Mouse (Mus musculus) layer of hippocampus, adult 2 months (tissue): ENCODE measurements around the gene Opn4. TPM values are rescaled to one million over a fixed set of nuclear protein-coding genes. Genes with fewer than 3 reads are reported as not detected.

Experiments
- DNase-seq, 2 experiments: peaks; one replicate each; pipeline ENCODE4 v3.0.0; 2022; ENCODE audit warnings: low spot score in 2 of 2
- H3K27ac ChIP-seq: fragments of 200-600 bp; 2 replicates; pipeline ENCODE4 v1.8.1; 2022
- H3K4me3 ChIP-seq: fragments of 200-600 bp; 2 replicates; pipeline ENCODE4 v1.8.1; 2022; ENCODE audit warnings: mild to moderate bottlenecking
- CTCF ChIP-seq: fragments of 200-600 bp; conservative IDR thresholded peaks from 2 replicates; pipeline ENCODE4 v1.8.1; 2022; ENCODE audit warnings: antibody characterized with exemption, mild to moderate bottlenecking, moderate library complexity
- total RNA-seq, 2 experiments: library from RNA; stranded (reverse); gene quantifications; 2 replicates each; pipeline ENCODE4 v1.2.3; 2021

Gene Opn4
- total RNA-seq, 2 experiments from 2014 or later: not detected

DNA sequence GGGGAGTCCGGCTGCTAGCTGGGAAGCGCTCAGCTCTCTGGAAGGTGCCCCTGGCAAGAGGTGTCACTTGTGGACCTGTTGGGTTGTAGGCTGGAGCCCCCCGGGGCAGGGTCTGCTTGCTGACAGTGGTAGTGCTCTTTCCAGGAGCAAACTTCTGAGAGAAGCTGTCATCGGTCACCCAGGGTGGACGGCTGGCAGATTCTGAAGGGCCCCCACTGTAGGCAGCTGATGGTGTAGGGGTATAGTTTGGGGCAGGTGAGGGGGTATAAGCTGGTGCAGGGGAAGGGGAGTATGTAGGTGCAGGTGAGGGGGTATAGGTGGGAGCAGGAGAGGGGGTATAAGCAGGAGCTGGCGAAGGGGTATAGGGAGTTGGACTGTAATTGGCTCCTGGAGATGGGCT is 55.9 kb downstream of the Opn4 start:
- no peak for TF ChIP-seq CTCF
- Histone ChIP-seq H3K27ac (no peak overlapping the region), H3K4me3 (no peak overlapping the region)
- no peak for DNase-seq

DNA sequence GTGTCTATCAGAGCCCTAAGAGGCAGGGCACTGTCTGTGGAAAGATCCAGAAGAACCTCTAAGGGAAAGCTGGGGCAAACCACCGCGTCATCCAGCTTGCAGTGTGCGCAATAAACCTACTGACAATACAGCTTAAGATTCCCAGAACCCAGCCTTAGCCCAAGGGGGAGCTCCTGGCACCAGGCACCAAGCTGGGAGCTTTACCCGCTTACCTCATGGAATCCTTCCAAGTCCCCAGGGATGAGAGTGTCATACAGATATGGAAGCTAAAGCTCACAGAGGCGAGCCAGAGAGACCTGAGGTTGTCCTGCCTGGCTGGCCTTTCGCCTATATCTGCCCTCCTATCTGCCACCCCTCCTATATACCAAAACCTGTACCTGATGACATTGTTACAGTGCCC is 56.3 kb downstream of the Opn4 start:
- no peak for TF ChIP-seq CTCF
- no peak overlapping the region for H3K27ac ChIP-seq
- H3K4me3 ChIP-seq: no peak overlapping the region
- DNase-seq: no peak

DNA sequence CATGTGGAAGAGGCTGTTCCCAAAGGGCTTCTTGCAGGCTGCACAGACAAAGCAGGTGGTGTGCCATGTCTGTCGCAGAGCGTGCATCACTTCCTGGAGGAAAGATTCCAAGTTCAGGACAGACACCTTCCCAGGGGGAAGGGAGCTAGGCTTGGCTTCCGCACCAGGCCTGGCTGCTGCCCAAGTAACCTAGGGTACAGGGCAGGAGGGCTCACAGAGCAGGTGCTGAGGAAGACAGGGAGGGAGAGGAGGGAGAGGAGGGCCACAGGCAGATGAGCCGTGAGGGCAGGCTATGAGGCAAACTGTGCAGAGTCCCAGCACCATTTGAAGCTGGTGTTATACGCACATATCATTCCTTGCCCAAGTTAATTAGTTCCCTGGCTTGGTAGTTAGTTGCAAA is 58.0 kb downstream of the Opn4 start:
- no peak for DNase-seq
- TF ChIP-seq CTCF: no peak
- Histone ChIP-seq H3K27ac (no peak overlapping the region), H3K4me3 (no peak overlapping the region)

DNA sequence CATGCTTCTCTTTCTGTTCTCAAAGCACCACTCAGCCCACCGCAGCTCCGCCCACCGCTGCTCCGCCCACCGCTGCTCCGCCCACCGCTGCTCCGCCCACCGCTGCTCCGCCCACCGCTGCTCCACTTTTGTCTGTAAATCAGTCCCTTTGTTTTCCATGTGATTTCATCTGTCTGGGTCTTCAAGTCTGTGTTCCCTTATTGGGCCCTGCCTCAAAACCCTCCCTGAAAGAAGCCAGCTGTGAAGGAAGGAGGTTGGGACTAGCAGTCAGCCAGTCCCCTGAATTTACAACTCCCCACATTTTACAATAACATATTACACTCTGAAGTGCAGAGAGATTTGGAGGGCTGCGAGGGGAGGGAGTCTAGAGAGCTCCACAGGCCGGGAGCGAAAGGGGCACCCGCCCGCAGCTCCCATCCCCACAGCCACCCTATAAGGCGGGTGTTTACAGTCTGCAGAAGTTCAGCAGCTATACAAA is 59.2 kb downstream of the Opn4 start:
- no peak for TF ChIP-seq CTCF
- Histone ChIP-seq H3K27ac (no peak overlapping the region), H3K4me3 (no peak overlapping the region)
- DNase-seq: no peak

Other genes with a start within 250 kb of the Opn4 start
- not detected for gene Fam25c, start 244.7 kb downstream of the Opn4 start, total RNA-seq
- gene Sncg, start 225.4 kb downstream of the Opn4 start, total RNA-seq: 1 to 10 TPM; 4.8 to 6.7 TPM
- gene Mmrn2, start 224.7 kb downstream of the Opn4 start, total RNA-seq: 1 to 10 TPM; 3.9 to 4.0 TPM
- 10 to 100 TPM; 36.5 to 42.2 TPM for gene Bmpr1a, start 96.8 kb downstream of the Opn4 start, total RNA-seq
- gene 9230112D13Rik, start 77.3 kb downstream of the Opn4 start, total RNA-seq: not detected
- gene Ldb3, start 11.5 kb downstream of the Opn4 start, total RNA-seq: 1 to 10 TPM; 3.3 to 4.0 TPM
- 10 to 100 TPM; 56.3 to 58.7 TPM for gene Wapl, start 73.8 kb upstream of the Opn4 start, total RNA-seq
- gene Grid1, start 220.0 kb upstream of the Opn4 start, total RNA-seq: 10 to 100 TPM; 55.1 to 57.2 TPM